Mouse (Mus musculus) heart, embryonic 10.5 days (tissue): ENCODE results near the gene Moxd2. TPM values are rescaled to one million over a fixed set of nuclear protein-coding genes. Genes with fewer than 3 reads are reported as not detected.

Experiments used
- DNase-seq: peaks from one replicate; pipeline ENCODE4 v3.0.0-alpha.2; 2017; ENCODE audit warnings: low spot score
- H3K27ac ChIP-seq: fragments of 300-500 bp; sonication (generic); 2 replicates; pipeline ENCODE4 v1.5.1; 2016; ENCODE audit warnings: mild to moderate bottlenecking
- H3K27me3 ChIP-seq: fragments of 300-500 bp; sonication (generic); 2 replicates; pipeline ENCODE4 v1.6.1; 2016; ENCODE audit warnings: mild to moderate bottlenecking; ENCODE audit not compliant: poor library complexity, insufficient read depth, severe bottlenecking
- H3K36me3 ChIP-seq: fragments of 300-500 bp; sonication (generic); 2 replicates; pipeline ENCODE4 v1.6.1; 2016; ENCODE audit warnings: mild to moderate bottlenecking, moderate library complexity
- H3K4me1 ChIP-seq: fragments of 300-500 bp; sonication (generic); 2 replicates; pipeline ENCODE4 v1.6.1; 2016; ENCODE audit warnings: mild to moderate bottlenecking
- H3K4me3 ChIP-seq: fragments of 300-500 bp; sonication (generic); 2 replicates; pipeline ENCODE4 v1.5.1; 2016; ENCODE audit warnings: mild to moderate bottlenecking, moderate library complexity
- H3K9me3 ChIP-seq: fragments of 300-500 bp; sonication (generic); 2 replicates; pipeline ENCODE4 v1.6.1; 2016; ENCODE audit warnings: mild to moderate bottlenecking, moderate library complexity
- WGBS: fragments of 180-500 bp; shearing (Covaris S2); methylation state at CpG from one replicate; pipeline ENCODE4 v1.1.7; 2016; 5-methylcytosine and 5-hydroxymethylcytosine counted together
- polyA plus RNA-seq: library from polyadenylated mRNA; unstranded; fragments of >200 nt; fragmentation: Nextera tagmentation; extraction: Ambion mirVana; gene quantifications from 2 replicates; pipeline ENCODE4 v1.2.1, GENCODE M21; 2016

Moxd2 gene
- not detected in 2 replicates for polyA plus RNA-seq

GRCm38 (mm10) chr6:40887394-40887793, at the start of gene Moxd2:
Gene Moxd2, minus strand, starts transcription at chr6:40887494.
- H3K27me3 ChIP-seq: no peaks in the 10 kb centered on the region
- no peaks in the 10 kb centered on the region for H3K36me3 ChIP-seq
- no peak for DNase-seq
- H3K4me3 ChIP-seq: no peak within 1 kb of the TSS
- H3K4me1 ChIP-seq: no peaks in the 10 kb centered on the region
- H3K27ac ChIP-seq: no peak within 1 kb of the TSS
- H3K9me3 ChIP-seq: no peaks in the 10 kb centered on the region
- 82% methylated on average over 3 of the region's 3 CpGs for WGBS

GRCm38 (mm10) chr6:40919954-40920353, 32.7 kb upstream of the Moxd2 start:
- Histone ChIP-seq H3K4me1 (no peaks in the 10 kb centered on the region), H3K36me3 (no peaks in the 10 kb centered on the region), H3K9me3 (no peaks in the 10 kb centered on the region), H3K4me3 (no peak overlapping the region), H3K27ac (no peak overlapping the region), H3K27me3 (no peaks in the 10 kb centered on the region)
- 81% methylated on average over 4 of the region's 4 CpGs for WGBS
- no peak for DNase-seq

DNA sequence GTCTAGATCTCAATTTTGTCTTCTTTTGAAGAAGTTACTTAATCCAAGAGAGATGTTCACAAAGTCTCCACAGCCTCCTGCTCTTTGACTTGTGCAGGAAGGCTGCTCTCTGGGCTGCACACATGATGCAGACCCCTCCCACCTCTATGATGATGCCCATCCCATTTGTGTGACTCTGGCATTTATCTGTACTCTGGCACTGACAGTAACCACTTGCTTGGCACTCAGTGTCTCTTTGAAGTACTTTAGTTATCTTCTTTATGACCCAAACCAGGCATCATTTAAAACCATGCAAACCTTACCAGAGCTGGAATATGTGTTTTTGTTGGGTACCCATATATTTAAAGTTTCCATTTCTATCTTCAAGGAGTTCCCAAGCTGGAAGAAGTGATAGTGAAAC, 13.0 kb upstream of the Moxd2 start, which contains the start of gene Prss58:
TSS of gene Prss58 (minus strand) at position 101 of the 400 bp plus-strand sequence.
- no peaks in the 10 kb centered on the region for H3K27me3 ChIP-seq
- H3K27ac ChIP-seq: no peak within 1 kb of the TSS

GRCm38 (mm10) chr6:40894716-40895115, 7.4 kb upstream of the Moxd2 start:
- no peak for DNase-seq
- no peaks in the 10 kb centered on the region for H3K27me3 ChIP-seq
- H3K36me3 ChIP-seq: no peaks in the 10 kb centered on the region
- 83% methylated on average over 1 of the region's 1 CpGs for WGBS
- no peak overlapping the region for H3K27ac ChIP-seq
- no peak overlapping the region for H3K4me3 ChIP-seq
- H3K4me1 ChIP-seq: no peaks in the 10 kb centered on the region
- no peaks in the 10 kb centered on the region for H3K9me3 ChIP-seq

More for the DNA sequence above, 13.0 kb upstream of the Moxd2 start, which contains the start of gene Prss58:
- H3K36me3 ChIP-seq: no peaks in the 10 kb centered on the region
- no peaks in the 10 kb centered on the region for H3K9me3 ChIP-seq
- no peak within 1 kb of the TSS for H3K4me3 ChIP-seq
- DNase-seq: no peak
- H3K4me1 ChIP-seq: no peaks in the 10 kb centered on the region

GRCm38 (mm10) chr6:40893577-40893976, 6.3 kb upstream of the Moxd2 start:
- 35% methylated on average over 7 of the region's 7 CpGs for WGBS
- no peaks in the 10 kb centered on the region for H3K36me3 ChIP-seq
- H3K27me3 ChIP-seq: no peaks in the 10 kb centered on the region
- DNase-seq: no peak
- H3K9me3 ChIP-seq: no peaks in the 10 kb centered on the region
- no peak overlapping the region for H3K27ac ChIP-seq
- no peak overlapping the region for H3K4me3 ChIP-seq
- H3K4me1 ChIP-seq: no peaks in the 10 kb centered on the region

- DNase-seq: no peak
- no peak overlapping the region for H3K4me3 ChIP-seq
- no peaks in the 10 kb centered on the region for H3K9me3 ChIP-seq
- WGBS: 71% methylated on average over 4 of the region's 4 CpGs
- no peaks in the 10 kb centered on the region for H3K4me1 ChIP-seq
- H3K27ac ChIP-seq: no peak overlapping the region
- H3K36me3 ChIP-seq: no peaks in the 10 kb centered on the region
- no peaks in the 10 kb centered on the region for H3K27me3 ChIP-seq
These were observed 4.5 kb upstream of the Moxd2 start for GRCm38 (mm10) chr6:40891754-40892153.

- WGBS: 48% methylated on average over 1 of the region's 1 CpGs
These were observed 3.7 kb upstream of the Moxd2 start for GRCm38 (mm10) chr6:40890973-40891372.

GRCm38 (mm10) chr6:40845283-40845682, 42.0 kb downstream of the Moxd2 start:
- no peaks in the 10 kb centered on the region for H3K36me3 ChIP-seq
- no peaks in the 10 kb centered on the region for H3K27me3 ChIP-seq
- H3K4me1 ChIP-seq: no peaks in the 10 kb centered on the region
- DNase-seq: no peak
- H3K9me3 ChIP-seq: no peaks in the 10 kb centered on the region
- no peak overlapping the region for H3K27ac ChIP-seq
- H3K4me3 ChIP-seq: no peak overlapping the region

More at GRCm38 (mm10) chr6:40890973-40891372, 3.7 kb upstream of the Moxd2 start:
- no peak overlapping the region for H3K4me3 ChIP-seq
- H3K4me1 ChIP-seq: no peaks in the 10 kb centered on the region
- H3K27me3 ChIP-seq: no peaks in the 10 kb centered on the region
- no peaks in the 10 kb centered on the region for H3K9me3 ChIP-seq
- H3K36me3 ChIP-seq: no peaks in the 10 kb centered on the region
- no peak overlapping the region for H3K27ac ChIP-seq
- DNase-seq: no peak

Other genes with a start within 250 kb of the Moxd2 start
- gene Prss58, start 12.9 kb upstream of the Moxd2 start, polyA plus RNA-seq: not detected in 2 replicates
- gene 1700074P13Rik, start 53.1 kb upstream of the Moxd2 start, polyA plus RNA-seq: not detected in 2 replicates
- not detected in 2 replicates for gene Gm4744, start 64.4 kb upstream of the Moxd2 start, polyA plus RNA-seq
- 0.16 TPM in 1 of 2 replicates, not detected in the other for gene 1810009J06Rik, start 77.3 kb upstream of the Moxd2 start, polyA plus RNA-seq
- not detected in 2 replicates for gene Gm2663, start 112.0 kb upstream of the Moxd2 start, polyA plus RNA-seq
- gene 2210010C04Rik, start 148.0 kb upstream of the Moxd2 start, polyA plus RNA-seq: not detected in 2 replicates